ENCODE assay signal across 8 mouse cellular contexts in genomic region chr9:36727034-36727755, GRCm38 (mm10). TPM values are rescaled to one million over a fixed set of nuclear protein-coding genes. Genes with fewer than 3 reads are reported as not detected.
DNase-seq lines count a peak whose midpoint lies in the region; ATAC-seq and TF ChIP-seq lines count a peak whose summit lies in the region.

TSS of gene Chek1 (minus strand) at chr9:36727065.

- intact Hi-C loops in left cerebral cortex, adult 2 months (cut with DNase I), result no loop called here

- ATAC-seq in limb, embryonic 15.5 days (ENCODE audit: insufficient number of reproducible peaks, low FRiP score, low TSS enrichment, low read depth), result no peak
- ATAC-seq in stomach, embryonic 15.5 days (ENCODE audit: insufficient read depth, low FRiP score, low read depth), result 0 out of 2 replicates have a peak, but pooled peaks have one; percentile 36

- H3K4me2 ChIP-seq in limb, embryonic 15.5 days, result peak within 1 kb of the TSS; percentile 96
- peak within 1 kb of the TSS; percentile 89 for H3K4me2 ChIP-seq in stomach, embryonic 15.5 days

- H3K36me3 ChIP-seq in forebrain, embryonic 10.5 days (replicated peaks), result peaks cover 52% of the 10 kb centered on the region
- peaks cover 14% of the 10 kb centered on the region for H3K36me3 ChIP-seq in limb, embryonic 15.5 days
- peaks cover 4% of the 10 kb centered on the region; the same call in 1 of the 2 replicates for H3K36me3 ChIP-seq in stomach, embryonic 15.5 days

- peak within 1 kb of the TSS; percentile 63 for H3K9ac ChIP-seq in limb, embryonic 15.5 days
- peak within 1 kb of the TSS; percentile 60 for H3K9ac ChIP-seq in stomach, embryonic 15.5 days

- no peak for TF ChIP-seq CTCF in left cerebral cortex, adult 2 months (IDR thresholded peaks at IDR 0.05)

- peak within 1 kb of the TSS; percentile 62 for H3K4me3 ChIP-seq in left cerebral cortex, adult 2 months
- peak within 1 kb of the TSS; percentile 70 for H3K4me3 ChIP-seq in forebrain, embryonic 10.5 days
- peak within 1 kb of the TSS; percentile 71 for H3K4me3 ChIP-seq in limb, embryonic 15.5 days
- peak within 1 kb of the TSS; percentile 72 for H3K4me3 ChIP-seq in stomach, embryonic 15.5 days (replicated peaks)

- H3K9me3 ChIP-seq in forebrain, embryonic 10.5 days, result no peaks in the 10 kb centered on the region
- H3K9me3 ChIP-seq in limb, embryonic 15.5 days, result no peaks in the 10 kb centered on the region
- no peaks in the 10 kb centered on the region for H3K9me3 ChIP-seq in stomach, embryonic 15.5 days

- H3K4me1 ChIP-seq in forebrain, embryonic 10.5 days, result peaks cover 27% of the 10 kb centered on the region
- peaks cover 13% of the 10 kb centered on the region for H3K4me1 ChIP-seq in limb, embryonic 15.5 days
- H3K4me1 ChIP-seq in stomach, embryonic 15.5 days, result peaks cover 5% of the 10 kb centered on the region; the same call in 1 of the 2 replicates

- 13% methylated on average over 12 of the region's 12 CpGs for WGBS in forebrain, embryonic 10.5 days
- WGBS in limb, embryonic 15.5 days, result 7% methylated on average over 12 of the region's 12 CpGs
- WGBS in stomach, embryonic 15.5 days, result 3% methylated on average over 12 of the region's 12 CpGs

- H3K27ac ChIP-seq in left cerebral cortex, adult 2 months, result peak within 1 kb of the TSS; percentile 82
- H3K27ac ChIP-seq in forebrain, embryonic 10.5 days, result peak within 1 kb of the TSS; percentile 98
- peak within 1 kb of the TSS; percentile 94 for H3K27ac ChIP-seq in limb, embryonic 15.5 days
- H3K27ac ChIP-seq in stomach, embryonic 15.5 days, result peak within 1 kb of the TSS; percentile 94

- DNase-seq in left cerebral cortex, adult 2 months (ENCODE audit: extremely low spot score in 1 of 2, low spot score in 2 of 2), result no peak
- DNase-seq in left cerebral cortex, adult 9 months (ENCODE audit: low spot score in 2 of 2), result no peak
- DNase-seq in R1 (ENCODE audit: low read depth, low spot score), result peak; percentile 28
- no peak for DNase-seq in forebrain, embryonic 10.5 days (ENCODE audit: extremely low spot score, low spot score)
- no peak for DNase-seq in kidney, adult 8-10 months
- DNase-seq in spleen, postnatal 14 days (ENCODE audit: low spot score in 2 of 2), result no peak

- H3K27me3 ChIP-seq in forebrain, embryonic 10.5 days (ENCODE audit: poor library complexity, severe bottlenecking), result no peaks in the 10 kb centered on the region
- H3K27me3 ChIP-seq in limb, embryonic 15.5 days, result no peaks in the 10 kb centered on the region
- no peaks in the 10 kb centered on the region for H3K27me3 ChIP-seq in stomach, embryonic 15.5 days (replicated peaks)

RNA-seq across cellular contexts. Expression of gene Chek1, which starts in this region (rescaled TPM):
- total RNA-seq in left cerebral cortex, adult 2 months (2021), result 1 to 10 TPM; 2.2 to 2.4 TPM
- 65.2 and 65.6 TPM in 2 replicates for polyA plus RNA-seq in forebrain, embryonic 10.5 days (2016; fragmentation: Nextera tagmentation; extraction: Ambion mirVana)
- 24.4 and 26.0 TPM in 2 replicates for polyA plus RNA-seq in limb, embryonic 15.5 days (2015; fragmentation: Nextera tagmentation; extraction: Ambion mirVana)
- polyA plus RNA-seq in stomach, embryonic 15.5 days (2015; fragmentation: Nextera tagmentation; extraction: Ambion mirVana), result 27.6 and 29.8 TPM in 2 replicates
